Mouse (Mus musculus) kidney, postnatal 4 days (tissue): ENCODE results near the gene Wasf3.
"Not testable (repeated sequence)": the region's sequence is repeated elsewhere in the genome, so short reads cannot be mapped to it uniquely, and the experiment has no call there.

Source experiments
- DNase-seq, 2 experiments: peaks; one replicate each; pipeline ENCODE4 v3.0.0; 2021; ENCODE audit warnings: mixed read lengths in 2 of 2

The Wasf3 gene

GRCm38 (mm10) chr5:146451592-146452254 lies 66.9 kb downstream of the Wasf3 start:
- no peak for DNase-seq

GRCm38 (mm10) chr5:146453556-146453955 lies 68.8 kb downstream of the Wasf3 start:
- no peak for DNase-seq

- peak; percentile 36 to 63 for DNase-seq
These were observed 76.8 kb downstream of the Wasf3 start for GRCm38 (mm10) chr5:146461612-146462011.

- DNase-seq = no peak
These were observed 81.9 kb downstream of the Wasf3 start for GRCm38 (mm10) chr5:146466663-146467062.

GRCm38 (mm10) chr5:146468311-146468710 lies 83.5 kb downstream of the Wasf3 start:
- DNase-seq = no peak

- no peak for DNase-seq
These were observed 86.0 kb downstream of the Wasf3 start for GRCm38 (mm10) chr5:146470821-146471220.

- no peak for DNase-seq
These were observed 86.5 kb downstream of the Wasf3 start for GRCm38 (mm10) chr5:146471311-146471710.

- DNase-seq = no peak
These were observed 87.0 kb downstream of the Wasf3 start for GRCm38 (mm10) chr5:146471821-146472220.

- DNase-seq = peak; percentile 62 to 69
These were observed 94.8 kb downstream of the Wasf3 start for GRCm38 (mm10) chr5:146479564-146479963.

- not testable (repeated sequence) for DNase-seq
These were observed 96.9 kb downstream of the Wasf3 start, which contains the start of gene Gm6408 for GRCm38 (mm10) chr5:146481665-146482064. Gene Gm6408, plus strand, starts transcription at chr5:146481965.

GRCm38 (mm10) chr5:146488959-146489358 lies 104.2 kb downstream of the Wasf3 start:
- peak; percentile 63 to 69 for DNase-seq

- not testable (repeated sequence) for DNase-seq
These were observed 106.3 kb downstream of the Wasf3 start, which contains the start of gene Gm6370 for GRCm38 (mm10) chr5:146491063-146491462. Gene Gm6370, plus strand, starts transcription at chr5:146491363.

GRCm38 (mm10) chr5:146502099-146502498 lies 117.3 kb downstream of the Wasf3 start, which contains the start of gene 4930449I24Rik:
Gene 4930449I24Rik, plus strand, starts transcription at chr5:146502399.
- not testable (repeated sequence) for DNase-seq

GRCm38 (mm10) chr5:146513823-146514222 lies 129.0 kb downstream of the Wasf3 start, which contains the start of gene Gm3402:
Gene Gm3402, plus strand, starts transcription at chr5:146514123.
- not testable (repeated sequence) for DNase-seq
